Mouse (Mus musculus): ENCODE data around the gene Negr1.

- no peak for TF ChIP-seq CTCF (IDR thresholded peaks at IDR 0.05; ENCODE audit: low read depth)
- no peak for TF ChIP-seq EP300 (IDR thresholded peaks at IDR 0.05; ENCODE audit: low read depth)
These were observed 1.2 kb downstream of the Negr1 start for GRCm38 (mm10) chr3:156562796-156563195.

Data from liver, postnatal 0 days (tissue).